Mouse (Mus musculus) CH12.LX (cell line): ENCODE measurements around the gene Hrh3.

ENCODE experiments used
- BHLHE40 ChIP-seq: IDR thresholded peaks from 2 replicates; pipeline ENCODE4 v1.6.1; 2011; ENCODE audit warnings: mild to moderate bottlenecking, low read depth, low read length, improper control_type of control experiment
- CTCF ChIP-seq, 2 experiments: IDR thresholded peaks in 1 of 2; conservative IDR thresholded peaks in 1 of 2; 2 replicates each; pipeline ENCODE4 v1.5.1; 2011 to 2012; ENCODE audit warnings: low read depth in 2 of 2, low read length in 2 of 2, improper control_type of control experiment in 1 of 2, inconsistent platforms in 1 of 2, mild to moderate bottlenecking in 1 of 2, moderate library complexity in 1 of 2
- HCFC1 ChIP-seq: IDR thresholded peaks from 2 replicates; pipeline ENCODE4 v1.6.1; 2012; ENCODE audit warnings: low read depth, mild to moderate bottlenecking, inconsistent platforms, low read length, improper control_type of control experiment
- JUND ChIP-seq: conservative IDR thresholded peaks from 2 replicates; pipeline ENCODE4 v1.6.1; 2011; ENCODE audit warnings: low read depth, low read length, improper control_type of control experiment
- MAX ChIP-seq: IDR thresholded peaks from 2 replicates; pipeline ENCODE4 v1.6.1; 2011; ENCODE audit warnings: low read length, improper control_type of control experiment
- NELFE ChIP-seq: IDR thresholded peaks from 2 replicates; pipeline ENCODE4 v1.6.1; 2011; ENCODE audit warnings: low read depth, low read length, improper control_type of control experiment
- POLR2A ChIP-seq: IDR thresholded peaks from 2 replicates; pipeline ENCODE4 v1.6.1; 2011; ENCODE audit warnings: low read depth, mild to moderate bottlenecking, improper control_type of control experiment, low read length
- POLR2AphosphoS2 ChIP-seq: IDR thresholded peaks from 2 replicates; pipeline ENCODE4 v1.6.1; 2011; ENCODE audit warnings: low read depth, low read length, improper control_type of control experiment
- TCF12 ChIP-seq: IDR thresholded peaks from 2 replicates; pipeline ENCODE4 v1.6.1; 2014; ENCODE audit warnings: low read depth, mild to moderate bottlenecking, inconsistent platforms, low read length, improper control_type of control experiment
- ZKSCAN1 ChIP-seq: IDR thresholded peaks from 2 replicates; pipeline ENCODE4 v1.6.1; 2012; ENCODE audit warnings: low read depth, inconsistent platforms, low read length, improper control_type of control experiment, borderline replicate concordance

DNA sequence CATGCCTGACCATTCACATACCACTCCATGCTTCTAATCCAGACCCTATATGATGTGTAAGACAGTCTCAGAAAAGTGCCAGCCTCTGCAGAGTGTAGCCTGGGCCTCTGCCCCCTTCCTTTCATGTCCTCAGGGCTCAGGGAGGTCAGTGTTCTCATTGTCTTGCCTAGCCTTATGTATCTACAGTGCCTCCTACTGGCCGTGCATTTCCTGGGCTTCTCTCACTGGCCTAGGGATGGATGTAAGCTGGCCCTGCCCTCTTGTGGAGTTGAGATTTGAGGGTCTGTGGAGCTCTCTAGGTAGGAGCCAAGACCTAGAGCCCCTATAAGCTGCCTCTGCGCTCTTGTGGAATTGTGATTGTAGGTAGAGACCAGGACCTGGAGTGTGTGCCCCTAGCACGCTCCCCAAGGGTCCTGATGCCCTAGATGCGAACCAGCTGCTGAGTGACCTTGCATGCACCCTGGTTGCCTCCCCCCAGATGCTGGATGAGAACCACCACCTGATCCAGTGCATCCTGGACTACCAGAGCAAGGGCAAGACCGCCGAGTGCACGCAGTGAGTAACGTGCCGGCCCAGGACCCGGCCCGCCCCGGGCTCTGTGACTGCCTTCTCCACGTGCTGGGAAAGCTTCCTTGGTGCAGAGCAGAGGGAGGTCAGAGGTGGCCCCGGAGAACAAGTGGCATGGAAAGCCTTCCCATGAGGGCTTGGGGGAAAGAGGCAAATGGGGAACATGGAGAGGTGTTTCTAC, 52.1 kb downstream of the Hrh3 start:
- TF ChIP-seq HCFC1 (no peak), POLR2AphosphoS2 (no peak), CTCF (conservative IDR thresholded peaks at IDR 0.05 in 1 of 2, IDR thresholded peaks at IDR 0.05 in 1 of 2; ENCODE audit: low read depth in 2 of 2, low read length in 2 of 2) (peak; percentile 58 to 80), POLR2A (no peak), MAX (no peak), ZKSCAN1 (no peak), BHLHE40 (no peak), NELFE (no peak), JUND (no peak), TCF12 (no peak)
